Mouse (Mus musculus) E14TG2a.4 (cell line): ENCODE measurements around the gene Slc23a3.

Experiments
- H3K27me3 ChIP-seq: 2 replicates; pipeline ENCODE4 v1.6.1; 2014; ENCODE audit warnings: low read length, control low read depth; ENCODE audit not compliant: insufficient read depth
- H3K36me3 ChIP-seq: 2 replicates; pipeline ENCODE4 v1.6.1; 2014; ENCODE audit warnings: low read length, control low read depth; ENCODE audit not compliant: insufficient read depth
- H3K4me1 ChIP-seq: replicated peaks from 2 replicates; pipeline ENCODE4 v1.6.1; 2014; ENCODE audit warnings: low read depth, low read length, control low read depth
- H3K4me3 ChIP-seq: replicated peaks from 2 replicates; pipeline ENCODE4 v1.5.1; 2014; ENCODE audit warnings: mild to moderate bottlenecking, low read length
- H3K9me3 ChIP-seq: 2 replicates; pipeline ENCODE4 v1.6.1; 2014; ENCODE audit warnings: low read length, control low read depth
- CTCF ChIP-seq: conservative IDR thresholded peaks from 2 replicates; pipeline ENCODE4 v1.5.1; 2014; ENCODE audit warnings: low read length
- NANOG ChIP-seq: IDR thresholded peaks from 2 replicates; pipeline ENCODE4 v1.6.1; 2014; ENCODE audit warnings: borderline replicate concordance, low read length, mixed read lengths
- POU5F1 ChIP-seq: IDR thresholded peaks from 2 replicates; pipeline ENCODE4 v1.6.1; 2014; ENCODE audit warnings: low read length, borderline replicate concordance

Gene Slc23a3

GRCm38 (mm10) chr1:75142301-75143261 is 8.9 kb upstream of the Slc23a3 start, which contains the start of the genes Cnppd1 and Retreg2:
Cnppd1 (minus strand) TSS chr1:75142711.
Retreg2 (plus strand) TSS chr1:75142778.
- Histone ChIP-seq H3K4me1 (peaks cover 26% of the 10 kb centered on the region), H3K9me3 (no peaks in the 10 kb centered on the region), H3K4me3 (peak within 1 kb of the TSS; percentile 85), H3K27me3 (peaks cover 48% of the 10 kb centered on the region), H3K36me3 (peaks cover 49% of the 10 kb centered on the region)
- no peak for TF ChIP-seq POU5F1
- TF ChIP-seq CTCF = no peak
- no peak for TF ChIP-seq NANOG

DNA sequence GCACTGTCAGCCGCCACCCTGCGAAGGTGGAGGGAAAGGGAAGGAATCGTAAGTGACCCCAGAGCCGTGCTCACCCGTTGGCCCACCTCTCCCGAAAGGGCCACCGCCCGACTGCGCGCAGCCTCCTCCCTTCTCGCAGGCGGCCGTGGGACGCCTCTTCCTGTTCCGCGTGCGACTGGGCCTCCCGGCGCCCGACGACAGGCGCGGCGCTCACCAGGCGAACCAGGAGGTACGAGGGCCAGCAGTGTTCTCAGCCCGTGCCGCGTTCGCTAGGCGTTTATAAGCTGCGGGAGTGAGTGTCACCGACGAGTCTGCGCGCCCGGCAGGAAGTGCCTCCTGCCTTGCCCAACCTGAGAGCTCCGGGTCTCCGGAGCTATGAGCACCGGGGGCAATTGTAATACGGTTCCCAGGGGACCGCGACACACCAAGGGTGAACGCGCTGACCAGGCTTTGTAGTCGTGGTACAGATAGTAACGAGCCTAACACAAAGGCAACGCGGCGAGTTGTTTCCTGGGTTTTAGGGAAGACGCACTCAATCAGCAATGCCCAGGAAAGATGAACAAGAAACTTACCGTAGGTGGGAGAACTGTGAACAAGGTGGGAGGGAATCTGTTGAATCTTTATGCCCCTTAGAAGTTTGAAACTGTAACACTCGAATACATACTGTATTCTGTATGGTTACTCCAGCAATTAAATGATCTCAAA is 7.9 kb upstream of the Slc23a3 start:
- no peaks in the 10 kb centered on the region for H3K9me3 ChIP-seq
- peaks cover 48% of the 10 kb centered on the region for H3K27me3 ChIP-seq
- peak overlapping the region; percentile 85 for H3K4me3 ChIP-seq
- TF ChIP-seq POU5F1 = no peak
- peaks cover 47% of the 10 kb centered on the region for H3K36me3 ChIP-seq
- peaks cover 26% of the 10 kb centered on the region for H3K4me1 ChIP-seq

GRCm38 (mm10) chr1:75140601-75141190 is 7.0 kb upstream of the Slc23a3 start:
- Histone ChIP-seq H3K27me3 (peaks cover 48% of the 10 kb centered on the region), H3K4me1 (peaks cover 26% of the 10 kb centered on the region), H3K4me3 (peak overlapping the region; percentile 85), H3K9me3 (no peaks in the 10 kb centered on the region), H3K36me3 (peaks cover 43% of the 10 kb centered on the region)
- TF ChIP-seq NANOG (no peak), CTCF (no peak), POU5F1 (no peak)

GRCm38 (mm10) chr1:75138448-75138847 is 4.8 kb upstream of the Slc23a3 start:
- TF ChIP-seq POU5F1 (no peak), CTCF (no peak), NANOG (no peak)
- H3K9me3 ChIP-seq = no peaks in the 10 kb centered on the region
- peaks cover 26% of the 10 kb centered on the region for H3K4me1 ChIP-seq
- peaks cover 23% of the 10 kb centered on the region for H3K36me3 ChIP-seq
- H3K4me3 ChIP-seq = no peak overlapping the region
- peaks cover 50% of the 10 kb centered on the region for H3K27me3 ChIP-seq

DNA sequence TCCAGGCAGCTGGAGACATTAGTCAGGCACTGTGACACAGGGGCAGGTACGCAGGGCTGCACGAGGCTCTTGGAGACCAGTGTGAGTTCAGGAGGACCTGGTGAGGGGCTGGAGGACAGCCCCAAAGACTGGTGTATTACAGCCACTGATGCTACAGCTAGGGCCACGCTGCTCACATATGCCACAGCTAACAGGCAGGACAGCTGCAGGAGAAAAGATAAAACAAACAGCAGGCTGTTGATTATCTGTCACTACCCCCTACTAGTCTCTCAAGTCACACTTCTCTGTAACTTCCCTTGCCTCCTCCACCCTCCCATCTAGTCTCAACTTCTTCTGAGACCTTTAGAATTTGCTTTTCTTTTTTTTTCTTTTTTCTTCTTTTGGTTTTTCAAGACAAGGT is 3.0 kb upstream of the Slc23a3 start:
- TF ChIP-seq NANOG = no peak
- no peak for TF ChIP-seq POU5F1
- no peak for TF ChIP-seq CTCF
- Histone ChIP-seq H3K4me1 (peaks cover 17% of the 10 kb centered on the region), H3K27me3 (peaks cover 54% of the 10 kb centered on the region), H3K36me3 (peaks cover 23% of the 10 kb centered on the region), H3K4me3 (no peak overlapping the region), H3K9me3 (no peaks in the 10 kb centered on the region)

DNA sequence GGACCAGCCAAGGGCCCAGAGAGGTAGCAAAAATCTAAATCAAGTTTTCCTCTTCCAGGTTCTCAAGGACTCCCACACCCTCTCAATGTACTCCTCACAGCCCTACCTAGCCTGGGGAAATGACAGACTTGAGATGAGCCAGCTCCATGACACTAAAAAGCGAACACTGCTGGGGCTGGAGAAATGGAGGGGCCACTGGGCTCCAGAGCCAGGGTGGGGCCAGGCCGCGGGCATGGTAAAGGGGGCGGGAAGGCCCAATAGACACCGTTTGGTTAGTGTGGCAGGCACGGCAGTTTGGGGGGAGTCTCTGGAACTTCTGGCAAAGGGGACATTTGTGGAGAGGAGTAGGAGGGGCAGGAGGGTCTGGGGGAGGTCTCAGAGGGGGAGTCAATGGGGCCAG is 2.6 kb upstream of the Slc23a3 start:
- Histone ChIP-seq H3K9me3 (no peaks in the 10 kb centered on the region), H3K4me1 (peaks cover 14% of the 10 kb centered on the region), H3K36me3 (peaks cover 23% of the 10 kb centered on the region), H3K27me3 (peaks cover 50% of the 10 kb centered on the region), H3K4me3 (no peak overlapping the region)
- TF ChIP-seq POU5F1 = no peak
- TF ChIP-seq NANOG = no peak
- TF ChIP-seq CTCF = no peak

DNA sequence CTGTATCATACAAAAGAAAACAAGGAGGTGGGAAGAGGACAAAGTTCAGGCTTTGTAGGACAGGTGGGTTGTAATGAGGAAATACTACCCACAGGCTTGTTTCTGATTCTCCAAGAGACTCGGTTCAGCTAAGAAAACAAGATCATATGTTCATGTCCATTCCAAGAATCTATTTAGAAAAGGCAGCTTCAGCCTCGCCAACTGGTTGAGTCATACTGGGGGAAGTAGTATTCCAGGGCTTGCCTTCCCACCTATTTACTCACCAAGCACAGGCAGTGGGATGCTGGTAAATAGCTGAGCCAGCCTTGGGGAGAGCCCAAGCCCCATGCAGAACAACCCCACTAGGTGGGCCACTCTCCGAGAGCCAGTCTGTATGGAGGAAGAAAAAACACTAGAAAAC is 5.0 kb downstream of the Slc23a3 start:
- peaks cover 20% of the 10 kb centered on the region for H3K4me1 ChIP-seq
- no peaks in the 10 kb centered on the region for H3K36me3 ChIP-seq
- H3K27me3 ChIP-seq = peaks cover 30% of the 10 kb centered on the region
- H3K9me3 ChIP-seq = no peaks in the 10 kb centered on the region
- no peak overlapping the region for H3K4me3 ChIP-seq
- no peak for TF ChIP-seq NANOG
- no peak for TF ChIP-seq CTCF

DNA sequence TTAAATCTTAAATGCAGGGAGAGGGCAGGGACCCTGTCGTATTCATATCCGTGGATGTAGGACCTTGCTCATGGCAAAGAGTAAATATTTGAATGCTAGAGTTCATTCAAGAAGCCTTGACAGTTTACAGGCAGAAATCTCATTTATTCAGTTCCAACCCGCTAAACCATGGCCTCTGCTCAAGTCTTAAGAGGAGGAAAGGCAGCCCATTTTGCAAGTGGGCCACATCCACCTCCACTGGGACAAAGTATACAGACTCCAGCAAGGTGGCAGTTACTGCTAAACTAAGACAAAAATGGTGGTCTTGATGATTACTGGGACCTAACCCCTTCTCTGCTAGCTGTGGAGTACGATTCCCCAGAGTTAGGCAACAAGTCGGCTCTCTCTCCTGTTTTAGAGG is 8.3 kb downstream of the Slc23a3 start:
- TF ChIP-seq CTCF = no peak
- TF ChIP-seq POU5F1 = no peak
- TF ChIP-seq NANOG = no peak
- no peaks in the 10 kb centered on the region for H3K36me3 ChIP-seq
- peaks cover 18% of the 10 kb centered on the region for H3K4me1 ChIP-seq

More for the DNA sequence above, 8.3 kb downstream of the Slc23a3 start:
- Histone ChIP-seq H3K9me3 (no peaks in the 10 kb centered on the region), H3K27me3 (peaks cover 12% of the 10 kb centered on the region), H3K4me3 (peak overlapping the region; percentile 85)
